Mouse (Mus musculus) heart, adult 11 months (tissue): ENCODE measurements at regions not wholly inside any gene's neighbourhood (a gene's known extent, or its start where the extent isn't known, plus 50 kb on each side); places are given as distances from the start of the nearest gene placed in this dataset.
A peak's percentile ranks its signal among the peaks of the same experiment; 100 is the strongest.

ENCODE experiments used
- DNase-seq: peaks from one replicate; pipeline ENCODE4 v3.0.0; 2022

DNA sequence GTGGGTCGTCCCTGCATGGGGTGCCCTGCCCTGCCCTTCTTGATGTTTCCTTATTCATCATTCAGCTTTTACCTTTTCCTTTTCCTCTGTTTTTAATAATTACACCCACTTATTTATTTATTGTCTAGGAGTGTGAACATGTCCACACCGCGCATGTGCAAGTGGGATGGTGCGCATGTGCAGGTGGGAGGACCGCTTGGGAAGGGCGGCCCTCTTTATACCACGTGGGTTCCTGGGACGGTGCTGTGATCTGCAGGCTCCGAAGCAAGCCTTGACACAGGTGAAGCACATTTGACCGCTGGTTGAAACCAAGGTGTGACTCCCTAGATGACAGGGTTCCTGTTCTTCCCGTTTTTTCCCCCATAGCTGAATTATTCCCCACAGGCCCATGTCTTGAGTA, 60.0 kb downstream of the Syf2 start:
- DNase-seq, result no peak

DNA sequence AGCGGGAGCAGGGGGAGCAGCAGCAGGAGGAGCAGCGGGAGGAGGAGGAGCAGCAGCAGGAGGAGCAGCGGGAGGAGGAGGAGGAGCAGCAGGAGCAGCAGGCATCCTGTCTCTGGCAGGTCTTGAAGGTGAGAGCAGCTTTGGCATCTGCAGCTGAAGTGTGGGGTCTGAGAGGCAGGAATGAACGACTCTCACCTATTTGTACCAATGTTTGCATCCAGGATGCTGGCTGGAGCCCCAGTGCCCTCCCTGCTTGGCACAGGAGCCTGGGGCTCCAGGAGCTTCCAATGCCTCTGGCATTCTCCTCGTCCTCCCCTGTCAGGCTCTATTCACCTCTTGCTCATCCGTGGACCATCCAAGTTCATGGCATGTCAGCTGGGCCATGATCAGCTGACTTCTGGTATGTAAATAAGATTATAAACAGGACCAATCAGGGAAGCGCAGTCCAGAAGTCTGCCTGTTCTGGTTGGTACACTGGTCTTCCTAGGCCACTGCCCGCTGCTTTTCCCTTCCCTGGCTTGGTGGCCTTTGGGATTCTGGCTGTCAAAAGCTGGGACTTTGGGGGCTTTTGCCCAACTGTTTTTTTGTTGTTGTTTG, 62.9 kb downstream of the Syf2 start:
- no peak for DNase-seq

- no peak for DNase-seq
These were observed 63.5 kb downstream of the Syf2 start for GRCm38 (mm10) chr4:134994205-134994604.

DNA sequence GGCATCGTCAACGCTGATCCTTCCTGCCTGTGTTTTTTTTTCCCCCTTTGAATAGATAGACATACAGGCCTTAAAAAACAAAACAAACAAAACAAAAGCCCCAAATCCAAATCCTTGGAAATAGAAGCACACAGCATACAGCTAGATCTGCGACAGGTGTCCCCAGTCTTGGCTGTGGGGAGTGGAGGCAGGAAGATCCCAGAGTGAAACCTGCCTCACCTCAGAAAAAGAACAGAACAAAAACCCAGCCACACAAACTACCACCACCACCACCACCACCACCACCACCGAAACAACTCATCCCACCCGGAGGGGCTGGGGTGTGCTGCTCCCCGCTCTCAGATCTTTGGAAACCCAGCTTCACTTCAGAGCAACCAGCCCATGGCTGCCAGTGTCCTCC, 64.0 kb downstream of the Syf2 start:
- DNase-seq, result no peak

DNA sequence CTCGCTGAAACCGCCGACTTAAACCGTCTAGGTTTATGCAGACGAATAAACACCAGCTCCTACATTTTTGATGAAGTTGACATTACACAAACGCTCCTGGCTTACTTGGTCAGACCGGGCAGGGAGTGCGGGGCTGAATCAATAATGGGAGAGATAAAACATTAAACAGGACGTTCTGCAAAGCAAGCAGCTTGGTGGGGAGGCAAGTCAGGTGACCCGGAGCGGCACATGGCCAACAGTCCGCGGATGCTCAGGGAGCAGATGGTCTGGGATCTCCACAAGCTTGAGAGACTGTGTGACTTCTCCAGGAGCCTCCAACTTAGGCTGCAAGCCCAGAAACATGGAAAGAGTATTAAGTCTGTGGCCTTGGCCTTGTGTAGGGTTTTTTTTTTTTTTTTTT, 64.4 kb downstream of the Syf2 start:
- DNase-seq, result peak; percentile 96

DNA sequence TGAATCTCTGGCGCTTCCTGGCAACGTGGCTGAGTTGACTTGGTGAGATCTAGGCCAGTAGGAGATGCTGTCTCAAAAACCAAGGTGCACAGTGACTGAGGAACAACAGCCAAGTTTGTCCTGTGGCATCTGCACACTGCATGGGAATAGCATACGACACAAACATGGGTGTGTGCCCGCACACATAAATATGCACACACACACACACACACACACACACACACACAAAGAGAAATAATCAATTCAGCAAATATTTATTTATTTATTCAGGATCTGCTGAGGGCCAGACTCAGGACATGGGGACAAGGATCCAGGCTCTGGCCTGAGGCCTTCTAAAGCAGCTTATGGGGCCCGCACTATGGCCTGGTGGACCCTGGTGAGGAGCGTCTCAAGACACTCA, 65.4 kb downstream of the Syf2 start:
- DNase-seq, result no peak

DNA sequence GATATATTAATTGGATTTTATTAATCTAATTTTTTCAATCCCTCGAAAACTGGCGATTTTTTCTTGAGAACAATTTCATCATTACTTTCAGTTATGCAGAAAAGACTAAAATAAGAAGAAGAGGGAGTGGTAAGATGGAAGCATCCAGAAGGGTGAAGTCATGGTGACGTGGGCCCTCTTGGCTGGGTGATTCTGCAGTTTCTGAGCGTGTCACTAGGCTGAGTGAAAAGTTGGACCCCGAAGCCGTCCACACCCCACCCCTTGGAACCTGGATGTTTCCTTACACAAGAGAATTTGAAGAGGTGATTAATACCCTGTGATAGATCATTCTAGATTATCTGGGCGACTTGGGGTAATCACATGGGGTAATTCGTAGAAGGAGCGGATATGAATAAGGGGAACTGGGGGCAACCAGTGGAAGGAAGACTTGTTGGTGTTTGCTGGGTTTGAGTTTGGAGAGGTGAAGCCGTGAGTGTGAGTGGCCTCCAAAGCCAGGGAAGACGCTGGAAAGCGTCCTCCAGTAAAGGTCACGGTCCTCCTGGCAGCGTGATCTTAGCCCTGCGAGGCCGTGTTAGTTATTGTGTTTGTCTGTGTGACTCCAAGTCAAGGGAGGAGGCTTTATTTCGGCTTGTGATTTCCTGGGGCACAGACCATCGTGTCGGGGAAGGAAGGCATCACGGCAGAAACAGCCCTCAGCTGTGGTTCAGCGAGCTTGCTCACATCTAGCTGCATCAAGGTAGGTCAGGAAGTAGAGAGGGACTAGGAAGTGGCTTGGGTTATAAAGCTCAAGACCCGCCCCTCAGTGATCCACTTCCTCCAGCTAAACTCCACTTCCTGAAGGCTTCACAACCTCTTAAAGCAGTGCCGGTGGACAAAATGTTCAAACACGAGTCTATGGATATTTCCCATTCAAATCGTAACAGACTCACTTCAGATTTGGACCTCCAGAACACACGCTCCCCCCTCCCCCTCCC, 67.0 kb downstream of the Syf2 start:
- no peak for DNase-seq

DNA sequence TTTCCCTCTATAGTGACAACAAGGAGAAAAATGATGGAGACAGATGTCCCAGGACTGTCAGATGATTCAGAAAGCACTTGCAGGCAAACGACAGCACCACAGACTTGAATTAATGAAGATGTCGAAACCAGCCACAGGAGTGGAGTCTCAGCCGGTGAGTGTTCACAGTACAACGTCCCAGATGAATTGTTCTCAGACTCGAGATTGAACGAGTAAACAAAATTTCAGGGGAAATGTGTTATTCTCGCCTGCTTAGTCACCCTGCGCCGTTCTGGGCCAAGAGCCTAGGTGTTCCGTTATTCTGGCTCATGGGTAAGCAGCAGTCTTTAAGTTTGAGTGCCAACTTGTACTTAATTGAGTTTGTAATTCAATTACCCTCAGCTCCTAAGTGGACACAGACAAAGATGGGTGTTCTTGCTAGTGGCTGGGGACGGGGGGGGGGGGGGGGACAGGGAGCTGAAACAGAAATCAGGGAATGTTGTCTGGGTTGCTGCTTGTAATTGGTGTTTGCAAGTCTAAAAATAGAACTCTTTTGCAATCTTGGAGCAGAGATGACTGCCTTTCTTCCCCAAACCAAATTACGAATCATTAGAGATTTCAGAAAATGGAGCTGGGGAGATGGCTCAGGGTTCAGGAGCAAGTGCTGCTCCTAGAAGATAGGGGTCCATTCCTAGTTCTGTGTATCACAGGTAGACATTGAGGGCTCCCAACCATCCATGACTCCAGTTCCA, 68.4 kb downstream of the Syf2 start:
- peak; percentile 93 for DNase-seq

- DNase-seq, result peak; percentile 91
These were observed 71.6 kb downstream of the Syf2 start for GRCm38 (mm10) chr4:135002091-135002925.

DNA sequence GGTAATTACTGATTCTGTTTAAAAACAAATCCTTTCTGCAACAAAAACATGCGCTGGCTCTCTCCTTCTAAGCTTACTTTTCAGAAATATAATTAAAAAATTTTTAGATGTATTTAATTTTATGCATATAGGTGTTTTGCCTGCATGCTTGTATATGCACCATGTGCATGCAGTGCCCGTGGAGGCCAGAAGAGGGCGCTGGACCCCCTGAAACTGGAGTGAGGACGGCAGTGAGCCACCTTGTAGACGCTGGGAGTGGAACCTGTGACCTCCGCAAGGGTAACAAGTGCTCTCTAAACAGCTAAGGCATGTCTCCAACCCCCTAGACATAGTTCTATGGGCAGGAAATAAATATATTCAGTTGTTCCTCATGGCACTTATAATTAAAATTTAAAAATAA, 80.7 kb downstream of the Syf2 start:
- DNase-seq, result no peak

- no peak for DNase-seq
These were observed 82.2 kb downstream of the Syf2 start for GRCm38 (mm10) chr4:135012945-135013344.

DNA sequence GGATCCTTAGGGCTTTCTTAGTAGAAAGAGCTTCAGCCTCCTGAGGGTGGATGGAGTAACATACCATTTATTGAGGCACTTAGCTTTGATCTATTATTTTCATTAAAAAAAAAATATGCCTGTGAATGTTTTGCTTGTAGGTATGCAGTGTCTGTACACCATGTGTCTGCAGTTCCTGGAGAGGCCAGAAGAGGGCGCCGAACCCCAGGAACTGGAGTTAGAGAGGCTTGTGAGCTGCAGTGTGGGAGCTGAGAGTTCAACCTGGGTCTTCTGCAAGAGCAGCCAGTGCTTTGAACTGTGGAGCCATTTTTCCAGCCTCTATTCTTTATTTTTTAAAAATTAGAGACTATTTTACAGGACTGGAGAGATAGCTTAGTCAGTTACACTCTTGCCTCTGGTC, 83.2 kb downstream of the Syf2 start:
- DNase-seq, result no peak

- DNase-seq, result peak; percentile 90
These were observed 87.3 kb downstream of the Syf2 start for GRCm38 (mm10) chr4:135018018-135018417.

DNA sequence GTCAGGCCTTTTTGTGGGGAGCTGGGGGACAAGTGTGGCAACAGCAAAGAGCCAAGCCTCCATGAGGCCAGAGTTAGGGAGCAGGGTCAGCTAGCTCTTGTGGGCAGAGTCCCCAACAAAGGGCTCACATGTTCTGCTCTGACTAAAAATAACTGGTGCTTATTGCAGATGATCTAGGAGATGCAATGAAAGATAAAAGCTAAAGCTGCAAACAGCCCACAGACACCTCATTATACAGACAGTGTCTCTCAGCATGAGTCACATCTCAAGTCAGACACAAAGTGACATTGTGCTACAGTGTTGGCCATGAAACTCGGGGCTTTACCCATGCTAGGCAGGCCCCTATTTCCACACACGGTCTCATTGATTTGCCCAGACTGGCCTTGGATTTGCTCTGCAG, 88.4 kb downstream of the Syf2 start:
- DNase-seq, result no peak

GRCm38 (mm10) chr4:135020262-135020991, 89.7 kb downstream of the Syf2 start:
- DNase-seq, result no peak

GRCm38 (mm10) chr4:135023200-135023599, 92.5 kb downstream of the Syf2 start:
- no peak for DNase-seq

DNA sequence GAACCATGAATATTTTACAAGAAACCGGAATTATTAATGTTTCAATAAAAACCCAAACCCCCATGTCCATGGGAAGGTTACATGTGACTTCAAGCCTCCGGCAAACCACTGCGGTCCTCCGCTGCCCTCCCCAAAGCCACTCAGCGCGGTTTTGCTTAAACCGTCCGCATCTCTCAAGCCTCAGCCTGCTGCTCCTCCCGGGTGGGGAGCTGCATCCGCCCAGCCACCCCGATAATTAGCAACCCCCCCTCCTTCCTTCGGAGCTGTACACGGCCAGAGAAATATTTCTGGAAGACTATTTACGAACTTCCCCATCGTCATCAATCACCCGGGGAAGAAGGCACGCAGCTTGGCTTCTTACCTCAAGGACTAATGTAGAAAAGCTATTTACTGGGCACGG, 94.7 kb upstream of the Runx3 start:
- DNase-seq, result no peak

DNA sequence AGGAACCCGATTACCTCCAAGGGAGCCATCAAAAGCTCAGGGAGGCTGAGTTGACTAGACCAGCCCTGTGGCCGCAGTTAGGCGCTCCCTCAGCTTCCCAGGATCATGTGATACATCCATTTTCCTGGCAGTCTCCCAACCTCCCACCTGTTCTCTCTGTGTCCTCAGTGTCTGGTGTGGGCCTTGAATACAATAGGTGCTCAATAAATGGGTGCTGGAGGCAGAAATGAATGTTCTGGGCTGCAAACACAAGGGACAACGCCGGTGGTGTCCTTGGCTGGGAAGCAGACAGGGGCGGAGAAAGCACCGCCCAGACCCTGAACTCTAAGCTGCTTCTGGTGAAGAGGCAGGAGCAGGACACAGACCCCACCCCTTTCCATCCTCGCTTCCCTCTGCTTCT, 93.3 kb upstream of the Runx3 start:
- DNase-seq, result no peak

GRCm38 (mm10) chr4:135029723-135030122, 90.7 kb upstream of the Runx3 start:
- no peak for DNase-seq

- DNase-seq, result peak; percentile 95
These were observed 88.0 kb upstream of the Runx3 start for GRCm38 (mm10) chr4:135032461-135032860.

GRCm38 (mm10) chr4:135033302-135033701, 87.2 kb upstream of the Runx3 start:
- no peak for DNase-seq

DNA sequence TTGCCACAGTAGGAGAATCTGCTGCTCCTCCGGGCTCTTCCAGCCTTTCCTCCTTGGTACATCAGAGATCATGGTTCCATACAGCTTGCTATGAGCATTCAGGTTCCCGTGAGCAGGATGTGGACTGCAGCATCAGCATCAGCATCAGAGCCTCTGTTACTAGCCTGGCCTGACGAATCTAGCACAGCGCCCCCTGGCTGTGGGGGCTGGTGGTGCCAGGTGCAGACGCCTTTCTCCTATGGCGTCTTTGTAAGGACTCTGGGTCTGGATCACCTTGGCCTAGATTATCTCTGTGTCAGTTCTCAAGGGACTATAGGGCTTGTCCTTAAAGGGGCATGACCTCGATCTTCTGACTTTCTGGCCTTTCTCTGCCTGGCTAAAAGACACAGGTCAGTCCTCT, 86.0 kb upstream of the Runx3 start:
- no peak for DNase-seq
